Mouse (Mus musculus) kidney, postnatal 0 days (tissue): ENCODE measurements around the gene Cep350. TPM values are rescaled to one million over a fixed set of nuclear protein-coding genes. Genes with fewer than 3 reads are reported as not detected.
A peak's percentile ranks its signal among the peaks of the same experiment; 100 is the strongest.

Experiments used
- ATAC-seq: fragments of 200-750 bp; cut with Nextera tagmentation; replicated peaks from 2 replicates; pipeline ENCODE4 v1.8.0; 2017; ENCODE audit warnings: low read depth, moderate number of reproducible peaks, moderate TSS enrichment, moderate library complexity; ENCODE audit not compliant: low FRiP score
- DNase-seq: peaks from one replicate; pipeline ENCODE4 v3.0.0-alpha.2; 2016; ENCODE audit warnings: low spot score
- H3K27ac ChIP-seq: fragments of 300-500 bp; sonication (generic); 2 replicates; pipeline ENCODE4 v1.5.1; 2014; ENCODE audit warnings: mild to moderate bottlenecking
- H3K27me3 ChIP-seq: fragments of 300-500 bp; sonication (generic); 2 replicates; pipeline ENCODE4 v1.6.1; 2014; ENCODE audit warnings: low read length, mixed read lengths; ENCODE audit not compliant: insufficient read depth
- H3K36me3 ChIP-seq: fragments of 300-500 bp; sonication (generic); 2 replicates; pipeline ENCODE4 v1.6.1; 2014; ENCODE audit warnings: low read length, mixed read lengths; ENCODE audit not compliant: insufficient read depth
- H3K4me1 ChIP-seq: fragments of 300-500 bp; sonication (generic); replicated peaks from 2 replicates; pipeline ENCODE4 v1.6.1; 2014; ENCODE audit warnings: antibody characterized with exemption, low read length, mixed read lengths; ENCODE audit not compliant: insufficient read depth
- H3K4me2 ChIP-seq: fragments of 300-500 bp; sonication (generic); 2 replicates; pipeline ENCODE4 v1.6.1; 2014; ENCODE audit warnings: mild to moderate bottlenecking, low read length, moderate library complexity, mixed read lengths
- H3K4me3 ChIP-seq: fragments of 300-500 bp; sonication (generic); replicated peaks from 2 replicates; pipeline ENCODE4 v1.5.1; 2014; ENCODE audit warnings: low read depth, low read length
- H3K9ac ChIP-seq: fragments of 300-500 bp; sonication (generic); 2 replicates; pipeline ENCODE4 v1.6.1; 2014; ENCODE audit warnings: low read depth, low read length
- H3K9me3 ChIP-seq: fragments of 300-500 bp; sonication (generic); replicated peaks from 2 replicates; pipeline ENCODE4 v1.6.1; 2016; ENCODE audit warnings: low read length, inconsistent platforms, mixed read lengths
- CTCF ChIP-seq: IDR thresholded peaks from 2 replicates; pipeline ENCODE4 v1.5.1; 2016; ENCODE audit warnings: antibody characterized with exemption, low read depth, mild to moderate bottlenecking, moderate library complexity
- WGBS: fragments of 180-500 bp; shearing (Covaris S2); extraction: QIAGEN DNeasy Blood & Tissue Kit; methylation state at CpG from one replicate; pipeline ENCODE4 v1.1.7; 2014; 5-methylcytosine and 5-hydroxymethylcytosine counted together
- polyA plus RNA-seq: library from polyadenylated mRNA; unstranded; fragments of >200 nt; fragmentation: Nextera tagmentation; extraction: Ambion mirVana; gene quantifications from 2 replicates; pipeline ENCODE4 v1.2.1, GENCODE M21; 2015

The Cep350 gene
- polyA plus RNA-seq, 1 experiment from 2014 or later = 7.9 TPM

DNA sequence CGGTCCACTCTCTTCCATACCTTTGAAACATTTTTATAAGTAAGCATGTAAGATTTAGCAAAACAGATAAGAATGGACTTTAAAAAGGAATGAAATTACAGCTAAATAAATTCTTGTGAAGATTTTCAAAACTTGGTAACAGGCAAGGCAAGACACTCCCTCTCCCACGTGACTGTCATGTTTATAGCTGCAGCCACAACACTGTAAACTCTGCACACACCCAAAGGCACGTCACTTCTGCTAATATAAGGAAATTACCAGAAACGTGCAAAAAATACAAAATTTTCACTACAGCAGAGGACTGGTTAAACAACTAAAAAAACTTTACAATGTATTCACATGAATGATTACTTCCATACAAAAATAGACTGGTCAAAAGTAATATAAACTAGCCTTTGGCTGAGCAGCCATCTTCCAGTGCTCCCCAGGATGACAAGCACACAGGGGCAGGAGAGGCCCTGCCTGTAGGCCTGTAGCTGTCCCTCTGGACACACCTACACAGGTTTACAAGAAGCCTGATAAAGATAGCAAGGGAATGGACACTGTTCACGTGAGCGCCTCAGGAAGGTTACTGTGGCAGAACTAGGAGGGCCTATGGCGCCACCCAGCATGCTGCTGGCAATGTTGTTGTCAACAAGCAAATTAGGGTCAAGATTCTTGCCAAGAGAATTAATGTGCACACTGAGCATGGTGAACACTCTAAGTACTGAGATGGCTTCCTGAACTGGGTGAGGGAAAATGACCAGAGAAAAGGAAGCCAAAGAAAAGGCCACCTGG lies 117.9 kb downstream of the Cep350 start:
- H3K9ac ChIP-seq = no peak overlapping the region
- H3K27me3 ChIP-seq = no peaks in the 10 kb centered on the region
- 73% methylated on average over 7 of the region's 7 CpGs for WGBS
- no peaks in the 10 kb centered on the region for H3K4me1 ChIP-seq
- ATAC-seq (no peak), DNase-seq (no peak)
- peaks cover 49% of the 10 kb centered on the region for H3K36me3 ChIP-seq
- no peak overlapping the region for H3K27ac ChIP-seq
- TF ChIP-seq CTCF = no peak; the same call in 1 of the 2 replicates
- H3K4me2 ChIP-seq = no peak overlapping the region
- no peaks in the 10 kb centered on the region for H3K9me3 ChIP-seq
- H3K4me3 ChIP-seq = no peak overlapping the region

GRCm38 (mm10) chr1:155853009-155853408 lies 120.0 kb downstream of the Cep350 start:
- Histone ChIP-seq H3K4me2 (no peak overlapping the region), H3K9ac (no peak overlapping the region), H3K27ac (no peak overlapping the region), H3K36me3 (peaks cover 43% of the 10 kb centered on the region), H3K4me1 (no peaks in the 10 kb centered on the region), H3K27me3 (no peaks in the 10 kb centered on the region), H3K4me3 (no peak overlapping the region), H3K9me3 (no peaks in the 10 kb centered on the region)
- WGBS = 94% methylated on average over 5 of the region's 5 CpGs
- TF ChIP-seq CTCF = no peak
- DNase-seq (no peak), ATAC-seq (no peak)

DNA sequence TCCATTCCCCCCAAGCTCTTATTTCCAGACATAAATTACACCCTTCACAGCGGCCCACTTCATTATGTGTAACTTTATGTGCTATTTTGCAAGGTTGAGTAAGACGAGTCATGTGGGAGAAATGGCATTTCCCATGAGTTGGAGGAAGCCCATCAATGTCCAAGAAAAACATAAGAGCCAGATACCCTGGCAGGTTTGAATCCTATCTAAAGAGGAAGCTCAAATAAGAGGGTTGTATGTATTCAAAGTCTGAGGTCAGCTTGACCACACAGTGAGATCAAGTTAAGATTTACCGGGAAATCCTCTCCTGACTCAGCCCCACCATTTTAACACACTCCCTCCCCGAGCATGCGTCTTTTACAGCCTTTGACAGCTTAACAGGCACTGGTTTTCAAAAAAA lies 128.8 kb downstream of the Cep350 start:
- Histone ChIP-seq H3K27me3 (no peaks in the 10 kb centered on the region), H3K9me3 (no peaks in the 10 kb centered on the region), H3K4me3 (no peak overlapping the region), H3K36me3 (peaks cover 31% of the 10 kb centered on the region), H3K27ac (no peak overlapping the region), H3K4me2 (no peak overlapping the region), H3K9ac (no peak overlapping the region), H3K4me1 (peaks cover 5% of the 10 kb centered on the region; the same call in 1 of the 2 replicates)
- WGBS = 24% methylated on average over 5 of the region's 5 CpGs
- DNase-seq (peak; percentile 49), ATAC-seq (no peak)
- TF ChIP-seq CTCF = no peak

- Histone ChIP-seq H3K9me3 (no peaks in the 10 kb centered on the region), H3K4me1 (peaks cover 5% of the 10 kb centered on the region; the same call in 1 of the 2 replicates), H3K9ac (no peak overlapping the region), H3K4me2 (no peak overlapping the region), H3K27ac (no peak overlapping the region), H3K36me3 (peaks cover 26% of the 10 kb centered on the region), H3K4me3 (no peak overlapping the region), H3K27me3 (no peaks in the 10 kb centered on the region)
- ATAC-seq (0 out of 2 replicates have a peak, but pooled peaks have one; percentile 21), DNase-seq (no peak)
- WGBS = 54% methylated on average over 4 of the region's 4 CpGs
- no peak for TF ChIP-seq CTCF
Observed at GRCm38 (mm10) chr1:155843538-155843937, 129.5 kb downstream of the Cep350 start.

DNA sequence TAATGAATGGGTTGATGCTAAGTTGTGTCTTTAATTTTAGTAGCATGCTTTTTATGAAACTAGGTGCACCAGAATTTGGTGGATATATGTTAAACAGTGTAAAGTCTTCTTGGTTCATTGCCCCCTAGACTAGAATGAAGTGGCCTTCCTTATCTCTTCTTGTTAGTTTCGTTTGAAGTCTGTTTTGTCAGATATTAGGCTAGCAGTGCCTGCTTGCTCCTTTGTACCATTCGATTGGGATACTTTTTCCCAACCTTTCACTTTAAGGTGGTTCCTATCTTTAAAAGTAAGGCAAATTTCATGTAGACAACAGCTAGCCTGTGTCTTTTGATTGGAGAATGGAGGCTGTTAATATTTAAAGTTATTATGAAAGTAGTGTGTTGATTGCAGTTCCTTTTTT lies 137.4 kb downstream of the Cep350 start:
- no peak for TF ChIP-seq CTCF

GRCm38 (mm10) chr1:155833610-155834009 lies 139.4 kb downstream of the Cep350 start:
- Histone ChIP-seq H3K4me1 (no peaks in the 10 kb centered on the region), H3K9me3 (no peaks in the 10 kb centered on the region), H3K4me2 (no peak overlapping the region), H3K4me3 (no peak overlapping the region), H3K27me3 (no peaks in the 10 kb centered on the region), H3K36me3 (no peaks in the 10 kb centered on the region), H3K9ac (no peak overlapping the region), H3K27ac (no peak overlapping the region)
- 83% methylated on average over 9 of the region's 9 CpGs for WGBS
- DNase-seq (no peak), ATAC-seq (no peak)
- no peak for TF ChIP-seq CTCF

More for the DNA sequence above, 137.4 kb downstream of the Cep350 start:
- WGBS = 77% methylated on average over 2 of the region's 2 CpGs
- Histone ChIP-seq H3K4me3 (no peak overlapping the region), H3K36me3 (no peaks in the 10 kb centered on the region), H3K4me2 (no peak overlapping the region), H3K9ac (no peak overlapping the region), H3K27ac (no peak overlapping the region), H3K9me3 (no peaks in the 10 kb centered on the region), H3K4me1 (no peaks in the 10 kb centered on the region), H3K27me3 (no peaks in the 10 kb centered on the region)
- ATAC-seq (no peak), DNase-seq (no peak)

DNA sequence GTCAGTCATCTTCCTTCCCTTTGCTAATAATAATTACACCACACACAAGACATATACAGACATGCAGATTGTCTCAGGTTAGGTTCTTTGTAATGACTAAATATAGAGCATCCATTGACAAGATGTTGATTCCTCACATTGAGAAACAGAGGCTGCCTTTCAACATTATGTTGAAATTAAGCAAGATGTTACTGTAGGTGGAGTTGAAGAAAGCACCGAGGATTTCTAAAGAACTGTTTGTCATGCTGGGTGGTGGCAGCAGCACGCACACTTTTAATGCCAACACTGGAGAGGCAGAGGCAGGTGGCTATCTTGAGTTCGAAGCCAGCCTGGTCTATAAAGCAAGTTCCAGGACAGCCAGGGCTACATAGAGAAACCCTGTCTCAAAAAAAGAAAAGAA lies 141.1 kb downstream of the Cep350 start:
- DNase-seq = no peak
- WGBS = 90% methylated on average over 3 of the region's 3 CpGs
- Histone ChIP-seq H3K27me3 (no peaks in the 10 kb centered on the region), H3K9ac (no peak overlapping the region), H3K4me1 (0 out of 2 replicates have a peak, but pooled peaks cover 6% of the 10 kb centered on the region), H3K9me3 (no peaks in the 10 kb centered on the region), H3K36me3 (no peaks in the 10 kb centered on the region), H3K4me3 (no peak overlapping the region), H3K4me2 (no peak overlapping the region), H3K27ac (no peak overlapping the region)
- no peak for ATAC-seq
- no peak for TF ChIP-seq CTCF
